Mouse (Mus musculus) hindbrain, postnatal 0 days (tissue): Measurements from ENCODE around the gene Rora. TPM values are rescaled to one million over a fixed set of nuclear protein-coding genes. Genes with fewer than 3 reads are reported as not detected.

Experiments used
- ATAC-seq: fragments of 200-750 bp; cut with Nextera tagmentation; 2 replicates; pipeline ENCODE4 v1.8.0; 2017; ENCODE audit warnings: mild to moderate bottlenecking, moderate TSS enrichment, moderate library complexity
- DNase-seq: peaks from one replicate; pipeline ENCODE4 v3.0.0-alpha.2; 2015; ENCODE audit warnings: low spot score
- H3K27ac ChIP-seq: fragments of 300-500 bp; sonication (generic); 2 replicates; pipeline ENCODE4 v1.5.1; 2014; ENCODE audit warnings: mild to moderate bottlenecking
- H3K27me3 ChIP-seq: fragments of 300-500 bp; sonication (generic); 2 replicates; pipeline ENCODE4 v1.6.1; 2014; ENCODE audit warnings: low read length, mixed read lengths; ENCODE audit not compliant: insufficient read depth
- H3K36me3 ChIP-seq: fragments of 300-500 bp; sonication (generic); 2 replicates; pipeline ENCODE4 v1.6.1; 2014; ENCODE audit warnings: low read length, mixed read lengths; ENCODE audit not compliant: insufficient read depth
- H3K4me1 ChIP-seq: fragments of 300-500 bp; sonication (generic); 2 replicates; pipeline ENCODE4 v1.6.1; 2014; ENCODE audit warnings: antibody characterized with exemption, low read length, mixed read lengths; ENCODE audit not compliant: insufficient read depth
- H3K4me2 ChIP-seq: fragments of 300-500 bp; sonication (generic); 2 replicates; pipeline ENCODE4 v1.6.1; 2014; ENCODE audit warnings: low read depth, mild to moderate bottlenecking, low read length, moderate library complexity, mixed read lengths
- H3K4me3 ChIP-seq: fragments of 300-500 bp; sonication (generic); 2 replicates; pipeline ENCODE4 v1.5.1; 2014; ENCODE audit warnings: low read length
- H3K9ac ChIP-seq: fragments of 300-500 bp; sonication (generic); replicated peaks from 2 replicates; pipeline ENCODE4 v1.6.1; 2014; ENCODE audit warnings: mild to moderate bottlenecking, low read length, moderate library complexity, mixed read lengths
- H3K9me3 ChIP-seq: fragments of 300-500 bp; sonication (generic); 2 replicates; pipeline ENCODE4 v1.6.1; 2016; ENCODE audit warnings: low read length, mixed read lengths
- CTCF ChIP-seq: IDR thresholded peaks from 2 replicates; pipeline ENCODE4 v1.5.1; 2016; ENCODE audit warnings: antibody characterized with exemption, control low read depth, low read depth
- WGBS: fragments of 180-500 bp; shearing (Covaris S2); extraction: QIAGEN DNeasy Blood & Tissue Kit; methylation state at CpG from one replicate; pipeline ENCODE4 v1.1.7; 2014; 5-methylcytosine and 5-hydroxymethylcytosine counted together
- polyA plus RNA-seq: library from polyadenylated mRNA; unstranded; fragments of >200 nt; fragmentation: Nextera tagmentation; extraction: Ambion mirVana; gene quantifications from 2 replicates; pipeline ENCODE4 v1.2.1, GENCODE M21; 2015
- total RNA-seq: library from RNA; depleted of rRNA; stranded (reverse); fragments of >200 nt; gene quantifications from 2 replicates; pipeline ENCODE4 v1.2.3, GENCODE M21; 2014

Rora gene
- total and polyA plus RNA-seq, 2 experiments from 2014 or later = 27.5 to 59.4 TPM

DNA sequence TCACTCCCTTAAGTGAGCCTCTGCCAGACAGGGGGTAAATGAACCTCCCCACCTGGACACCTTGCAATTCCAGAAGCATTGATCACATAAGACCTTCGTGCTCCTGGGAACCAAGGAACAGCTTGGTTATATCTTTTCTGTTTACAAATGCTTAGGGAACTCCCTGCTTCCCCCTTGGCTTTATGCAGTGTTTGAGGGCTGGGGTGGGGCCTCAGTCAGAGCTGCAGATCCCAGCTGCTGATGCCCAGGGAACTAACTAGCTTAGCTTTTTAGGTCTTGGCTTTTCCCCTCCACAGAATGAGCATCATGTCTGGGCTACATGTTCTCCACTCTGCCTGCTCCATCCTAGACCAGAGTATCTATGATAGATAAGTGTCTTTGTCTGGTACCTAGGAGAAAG is 116.1 kb downstream of the Rora start:
- H3K27me3 ChIP-seq = no peaks in the 10 kb centered on the region
- H3K4me1 ChIP-seq = peaks cover under 1% of the 10 kb centered on the region; the same call in 1 of the 2 replicates
- no peaks in the 10 kb centered on the region for H3K9me3 ChIP-seq
- 32% methylated on average over 1 of the region's 1 CpGs for WGBS
- no peak overlapping the region for H3K27ac ChIP-seq
- no peak for ATAC-seq
- no peak for DNase-seq
- H3K9ac ChIP-seq = no peak overlapping the region
- H3K4me2 ChIP-seq = no peak overlapping the region
- H3K4me3 ChIP-seq = no peak overlapping the region
- no peaks in the 10 kb centered on the region for H3K36me3 ChIP-seq
- TF ChIP-seq CTCF = no peak

DNA sequence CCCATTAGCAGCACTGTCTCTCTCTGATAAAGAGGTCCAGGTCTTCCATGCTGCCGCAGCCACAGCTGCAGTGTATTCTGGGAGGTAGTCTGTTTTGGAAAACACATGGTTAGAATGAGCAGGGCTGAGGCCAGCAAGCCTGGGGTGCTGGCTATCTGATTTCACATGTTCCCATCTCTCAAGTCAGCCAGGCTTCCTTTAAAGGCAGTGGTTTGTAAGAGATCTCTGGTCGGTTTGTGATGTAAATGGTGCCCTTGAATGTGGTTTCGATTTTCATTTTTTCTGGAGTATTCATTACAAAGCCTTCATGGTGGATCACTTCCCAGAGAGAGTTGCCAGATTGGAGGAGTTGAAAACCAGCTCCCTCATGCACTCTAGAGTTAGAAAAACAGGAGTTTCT is 117.8 kb downstream of the Rora start:
- H3K4me3 ChIP-seq = no peak overlapping the region
- H3K36me3 ChIP-seq = no peaks in the 10 kb centered on the region
- H3K27me3 ChIP-seq = no peaks in the 10 kb centered on the region
- no peak overlapping the region for H3K27ac ChIP-seq
- H3K9ac ChIP-seq = no peak overlapping the region
- ATAC-seq (no peak), DNase-seq (no peak)
- 88% methylated on average over 3 of the region's 3 CpGs for whole genome bisulfite sequencing
- no peak for TF ChIP-seq CTCF
- peaks cover 4% of the 10 kb centered on the region; the same call in 1 of the 2 replicates for H3K4me1 ChIP-seq
- H3K9me3 ChIP-seq = no peaks in the 10 kb centered on the region
- H3K4me2 ChIP-seq = no peak overlapping the region

DNA sequence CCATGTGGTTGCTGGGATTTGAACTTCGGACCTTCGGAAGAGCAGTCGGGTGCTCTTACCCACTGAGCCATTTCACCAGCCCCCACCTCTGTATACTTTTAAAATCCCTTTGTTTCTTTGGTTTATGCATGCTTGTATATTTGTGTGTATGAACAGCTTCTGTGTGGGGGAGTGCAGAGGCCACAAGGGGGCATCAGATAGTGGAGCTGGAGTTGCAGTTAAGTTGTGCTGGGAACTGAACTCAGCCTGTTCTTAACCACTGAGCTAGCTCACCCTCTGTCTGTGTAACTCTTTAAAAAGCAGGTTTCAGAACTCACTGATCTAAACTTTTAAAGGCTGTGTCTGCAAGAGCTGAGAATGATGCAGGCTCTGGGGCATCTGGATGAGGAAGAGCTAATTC is 120.2 kb downstream of the Rora start:
- H3K36me3 ChIP-seq = no peaks in the 10 kb centered on the region
- WGBS = 93% methylated on average over 3 of the region's 3 CpGs
- DNase-seq (no peak), ATAC-seq (no peak)
- no peak overlapping the region for H3K4me2 ChIP-seq
- H3K27ac ChIP-seq = no peak overlapping the region
- H3K4me3 ChIP-seq = no peak overlapping the region
- H3K27me3 ChIP-seq = no peaks in the 10 kb centered on the region
- no peak overlapping the region for H3K9ac ChIP-seq
- no peaks in the 10 kb centered on the region for H3K9me3 ChIP-seq
- TF ChIP-seq CTCF = peak; percentile 26; the same call in 1 of the 2 replicates
- H3K4me1 ChIP-seq = peaks cover 4% of the 10 kb centered on the region; the same call in 1 of the 2 replicates

- no peak for DNase-seq
- Histone ChIP-seq H3K4me2 (no peak overlapping the region), H3K9ac (no peak overlapping the region), H3K36me3 (no peaks in the 10 kb centered on the region), H3K9me3 (no peaks in the 10 kb centered on the region), H3K27me3 (no peaks in the 10 kb centered on the region), H3K4me1 (no peaks in the 10 kb centered on the region), H3K4me3 (no peak overlapping the region), H3K27ac (no peak overlapping the region)
- no peak for ATAC-seq
- WGBS = 74% methylated on average over 8 of the region's 8 CpGs
- TF ChIP-seq CTCF = no peak
Observed at GRCm38 (mm10) chr9:68782011-68782410, 128.4 kb downstream of the Rora start.

GRCm38 (mm10) chr9:68782604-68783003 is 129.0 kb downstream of the Rora start:
- Histone ChIP-seq H3K36me3 (no peaks in the 10 kb centered on the region), H3K9ac (no peak overlapping the region), H3K27me3 (no peaks in the 10 kb centered on the region), H3K4me1 (no peaks in the 10 kb centered on the region), H3K27ac (no peak overlapping the region), H3K4me2 (no peak overlapping the region), H3K4me3 (no peak overlapping the region), H3K9me3 (no peaks in the 10 kb centered on the region)
- DNase-seq (no peak), ATAC-seq (no peak)
- WGBS = 86% methylated on average over 5 of the region's 5 CpGs
- no peak for TF ChIP-seq CTCF

- H3K9me3 ChIP-seq = no peaks in the 10 kb centered on the region
- no peaks in the 10 kb centered on the region for H3K27me3 ChIP-seq
- TF ChIP-seq CTCF = no peak
- H3K4me2 ChIP-seq = no peak overlapping the region
- 74% methylated on average over 5 of the region's 5 CpGs for WGBS
- ATAC-seq = no peak
- H3K27ac ChIP-seq = no peak overlapping the region
- H3K36me3 ChIP-seq = no peaks in the 10 kb centered on the region
- DNase-seq = no peak
- H3K9ac ChIP-seq = no peak overlapping the region
- no peaks in the 10 kb centered on the region for H3K4me1 ChIP-seq
- no peak overlapping the region for H3K4me3 ChIP-seq
Observed at GRCm38 (mm10) chr9:68783246-68783645, 129.7 kb downstream of the Rora start.

DNA sequence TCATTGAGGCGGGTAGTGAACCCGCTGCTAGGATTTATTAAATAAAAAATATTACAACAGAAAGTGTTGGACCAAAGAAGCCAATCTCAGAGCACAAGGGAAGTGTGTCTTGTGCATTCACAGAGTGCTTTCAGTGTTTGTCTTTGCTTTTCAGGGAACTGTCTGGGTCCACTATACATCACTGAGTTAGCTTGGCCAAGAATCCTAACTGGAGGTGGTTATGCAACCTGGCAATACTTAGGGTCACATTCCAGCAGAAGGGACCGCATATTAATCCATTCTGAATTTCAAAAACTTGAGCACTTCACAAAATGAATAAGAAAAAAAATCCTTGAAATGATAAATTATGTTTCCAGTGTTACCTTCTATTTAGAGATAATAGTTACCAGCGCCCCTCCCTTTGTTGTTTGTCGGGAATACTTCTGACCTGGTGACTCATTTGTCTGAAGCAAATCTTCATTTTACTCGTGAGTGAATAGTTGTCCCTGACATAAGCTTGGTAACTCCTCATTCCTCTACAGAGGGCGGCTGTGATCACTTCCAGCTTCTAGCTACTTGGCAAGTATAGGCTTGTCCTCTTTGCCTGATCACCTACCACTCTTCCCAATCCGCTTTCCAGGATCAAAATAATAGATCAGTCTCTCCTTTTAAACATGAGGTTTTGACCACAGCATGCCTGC is 133.2 kb downstream of the Rora start:
- H3K9me3 ChIP-seq = no peaks in the 10 kb centered on the region
- no peak overlapping the region for H3K27ac ChIP-seq
- H3K4me2 ChIP-seq = no peak overlapping the region
- H3K27me3 ChIP-seq = no peaks in the 10 kb centered on the region
- H3K4me1 ChIP-seq = no peaks in the 10 kb centered on the region
- H3K9ac ChIP-seq = no peak overlapping the region
- ATAC-seq (no peak), DNase-seq (no peak)
- no peaks in the 10 kb centered on the region for H3K36me3 ChIP-seq
- no peak for TF ChIP-seq CTCF
- H3K4me3 ChIP-seq = no peak overlapping the region
- WGBS = 86% methylated on average over 8 of the region's 8 CpGs
